Mouse (Mus musculus): Measurements from ENCODE around the gene Dus4l.
A peak's percentile ranks its signal among the peaks of the same experiment; 100 is the strongest.
"Not testable (repeated sequence)": the region's sequence is repeated elsewhere in the genome, so short reads cannot be mapped to it uniquely, and the experiment has no call there.

The Dus4l gene

GRCm38 (mm10) chr12:31654197-31654964 is at the start of gene Dus4l, which contains the start of gene Cog5:
Gene Dus4l (minus strand): TSS chr12:31654826.
Gene Cog5 (plus strand): TSS chr12:31654869.
- DNase-seq: peak; percentile 98 to 100

DNA sequence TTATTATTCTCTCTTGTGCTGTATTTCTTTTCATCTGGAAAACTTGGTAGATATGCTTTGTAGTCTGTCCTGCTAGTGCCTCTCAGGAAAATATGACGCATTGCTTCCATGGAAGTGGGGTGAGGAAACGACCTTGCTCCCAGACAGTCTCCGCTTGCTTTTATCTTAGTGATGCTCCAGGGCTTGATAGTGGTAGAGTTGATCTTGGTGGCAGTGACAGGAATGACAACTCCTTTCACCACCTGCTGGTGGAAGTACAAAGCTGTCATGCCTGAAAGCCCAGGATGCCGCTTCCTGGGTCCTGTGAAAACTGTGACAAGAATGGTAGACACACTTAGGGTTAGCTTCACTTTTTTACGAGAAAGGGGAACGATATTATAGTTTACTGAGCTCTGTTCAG is 49.3 kb upstream of the Dus4l start:
- DNase-seq: no peak

DNA sequence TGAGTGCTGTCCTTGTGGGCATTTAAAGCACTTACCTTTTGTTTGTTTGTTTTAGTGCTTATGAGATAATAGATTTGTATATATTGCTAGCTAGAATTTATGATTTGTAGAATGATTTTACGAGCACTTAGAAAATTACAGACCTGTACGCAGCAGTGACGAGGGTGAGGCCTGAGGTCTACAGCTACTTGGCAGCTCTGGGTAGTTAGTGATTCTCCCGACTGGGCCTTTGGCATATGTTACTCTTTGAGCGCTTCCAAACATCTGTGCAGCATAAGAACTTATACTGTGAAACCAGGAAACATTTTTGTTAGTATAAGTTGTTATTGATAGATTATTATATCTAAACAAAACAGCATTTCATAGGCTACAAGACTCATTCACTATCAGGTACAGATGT is 46.8 kb upstream of the Dus4l start:
- DNase-seq: no peak

DNA sequence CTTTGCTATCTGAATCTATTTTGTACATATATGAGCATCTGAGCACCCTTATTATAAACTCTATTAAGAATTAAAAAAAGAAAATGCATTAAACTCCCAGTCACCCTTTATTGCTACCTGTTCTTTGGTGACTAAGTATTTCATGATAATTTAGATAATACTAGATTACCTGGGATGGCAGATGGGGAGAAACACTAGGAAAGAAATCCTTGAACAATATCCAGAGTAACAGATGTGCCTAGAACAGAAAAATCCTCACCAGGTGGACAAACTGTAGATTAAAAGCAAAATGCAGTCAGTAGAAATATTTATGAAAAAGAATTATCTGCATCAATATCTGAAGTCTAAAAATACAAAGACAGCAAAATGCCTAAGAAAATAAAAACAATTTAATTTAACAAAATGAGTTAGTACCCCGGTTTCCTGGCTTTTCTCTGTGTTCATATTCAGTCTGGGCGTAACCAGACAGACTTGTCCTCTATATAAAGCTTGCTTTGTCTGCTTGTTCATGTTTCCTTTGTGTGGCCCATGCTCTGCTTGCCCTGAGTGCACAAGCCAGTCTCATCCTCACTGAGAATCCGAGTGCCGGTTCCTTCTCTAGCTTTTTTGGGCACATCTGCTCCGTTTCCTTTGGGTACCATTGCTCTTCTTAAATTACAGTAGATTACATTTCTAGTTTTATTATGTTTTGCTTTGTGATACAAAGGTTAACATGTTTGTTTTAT is 46.2 kb upstream of the Dus4l start:
- DNase-seq: no peak

GRCm38 (mm10) chr12:31693278-31693677 is 38.7 kb upstream of the Dus4l start:
- no peak for DNase-seq

- no peak for DNase-seq
These were observed 32.1 kb upstream of the Dus4l start for GRCm38 (mm10) chr12:31686679-31687078.

DNA sequence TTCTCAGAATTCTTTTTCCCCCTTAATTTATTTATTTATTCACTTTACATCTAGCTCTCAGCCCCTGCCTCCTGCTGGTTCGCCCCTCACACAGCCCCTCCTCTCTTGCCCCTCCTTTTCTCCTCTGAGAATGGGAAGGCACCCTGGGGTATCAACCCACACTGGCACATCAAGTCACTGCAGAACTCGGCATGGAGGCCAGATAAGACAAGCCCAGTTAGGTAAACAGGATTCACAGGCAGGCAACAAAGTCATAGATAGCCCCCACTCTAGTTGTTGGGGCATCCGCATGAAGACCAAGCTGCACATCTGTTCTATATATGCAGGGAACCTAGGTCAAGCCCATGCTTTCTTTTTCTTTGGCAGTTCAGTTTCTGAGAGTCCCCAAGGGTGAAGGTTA is 12.6 kb upstream of the Dus4l start:
- DNase-seq: no peak

DNA sequence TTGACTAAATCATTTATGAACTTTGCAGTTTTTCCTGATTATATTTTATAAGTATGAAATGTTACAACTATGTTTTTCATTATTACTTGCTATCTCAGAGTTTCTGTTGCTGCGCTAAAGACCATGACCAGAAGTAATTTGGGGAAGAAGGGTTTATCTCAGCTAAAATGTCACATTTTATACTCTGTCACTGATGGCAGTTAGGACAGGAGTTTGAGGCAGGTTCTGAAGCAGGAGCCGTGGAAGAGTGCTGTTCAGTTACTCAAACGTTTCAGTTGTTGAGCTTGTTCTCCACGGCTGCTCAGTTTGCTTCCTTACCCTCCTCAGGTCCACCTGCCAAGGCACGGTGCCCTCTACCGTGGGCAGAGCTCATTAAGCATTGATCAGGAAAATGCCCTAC is 11.4 kb upstream of the Dus4l start:
- no peak for DNase-seq

DNA sequence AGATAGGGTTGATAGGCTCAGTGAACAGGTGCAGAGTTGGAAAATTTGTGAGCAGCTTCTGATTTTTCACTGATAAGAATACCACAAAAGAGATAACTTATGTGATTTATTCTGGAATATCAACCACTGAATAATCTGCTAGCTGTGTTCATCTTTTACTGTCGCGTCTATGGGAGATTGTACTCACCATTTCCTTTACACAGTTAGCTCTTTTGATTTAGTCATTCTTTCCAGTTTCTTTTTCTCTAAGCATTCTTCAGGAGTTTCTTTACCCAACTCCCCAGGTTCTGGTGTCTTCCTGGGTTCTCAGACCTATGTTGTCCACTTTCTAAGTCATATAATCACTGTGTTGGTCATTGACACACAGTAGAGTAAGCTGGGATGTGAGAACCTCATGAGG is 2.2 kb upstream of the Dus4l start:
- DNase-seq: no peak

- no peak for DNase-seq
These were observed 395 bp upstream of the Dus4l start for GRCm38 (mm10) chr12:31654965-31655477.

- DNase-seq: no peak
These were observed 1.0 kb downstream of the Dus4l start for GRCm38 (mm10) chr12:31653611-31654010.

DNA sequence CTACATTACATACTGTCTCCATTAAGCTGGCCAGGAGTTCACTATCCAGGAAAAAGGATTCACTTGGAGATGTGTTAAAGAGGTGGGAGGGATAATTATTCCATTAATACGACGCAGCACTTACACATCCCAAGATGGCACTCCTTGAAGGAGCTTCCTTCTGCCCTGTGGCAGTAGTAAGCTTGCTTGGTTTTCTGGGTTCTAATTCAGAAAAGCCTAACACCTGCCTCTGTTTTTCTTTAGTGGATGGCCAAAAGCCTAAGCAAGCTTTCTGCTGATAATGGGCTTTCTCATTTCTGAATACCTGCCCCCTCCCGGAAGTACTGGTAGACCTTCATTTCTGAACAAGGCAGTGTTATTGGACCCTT is 19.4 kb downstream of the Dus4l start:
- no peak for DNase-seq

DNA sequence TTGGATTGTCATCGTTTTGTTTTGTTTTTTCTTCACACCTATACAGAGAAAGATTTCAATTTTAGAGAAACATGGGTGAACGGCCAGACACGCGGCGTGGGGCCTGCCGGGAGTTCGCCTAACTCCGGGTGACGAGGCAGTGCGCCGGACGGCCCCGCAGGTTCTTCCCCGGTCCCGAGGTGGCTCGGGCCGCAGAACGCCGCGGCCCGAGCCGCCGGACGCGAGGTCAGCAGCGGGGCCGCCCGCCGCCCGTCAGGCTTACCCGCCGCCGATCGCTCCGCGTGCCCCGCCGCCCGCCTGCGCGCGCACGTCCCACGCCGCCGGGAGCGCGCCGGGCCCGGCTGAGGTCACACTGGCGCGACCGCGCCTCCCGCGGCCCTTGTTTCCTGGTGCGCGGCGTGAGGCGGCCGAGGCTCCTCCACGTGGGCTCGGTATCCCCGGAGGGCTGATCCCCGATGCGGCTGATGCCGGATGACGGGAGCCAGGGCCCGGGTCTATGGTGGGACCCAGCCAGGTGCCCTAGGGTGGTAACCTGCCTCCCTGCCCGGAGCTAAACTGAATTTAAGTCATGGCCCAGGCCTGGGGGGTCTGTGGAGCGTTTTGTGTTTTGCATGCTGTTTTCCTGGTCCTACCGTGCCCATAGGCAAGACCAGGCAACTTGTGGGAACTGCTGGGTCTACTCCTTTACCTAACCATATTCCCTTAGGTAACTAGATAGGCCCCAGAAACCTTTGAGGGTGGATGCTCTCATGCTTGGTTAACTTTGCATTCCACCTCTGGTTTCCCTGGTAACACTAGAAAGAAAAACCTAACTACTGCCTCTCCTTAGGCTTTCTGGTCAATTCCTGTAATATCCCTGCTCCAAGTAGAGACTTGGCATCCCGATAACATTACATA is 20.0 kb downstream of the Dus4l start, which contains the start of gene Bcap29:
Gene Bcap29 (minus strand): TSS at position 316 of the 897 bp plus-strand sequence.
- peak; percentile 83 to 92 for DNase-seq

DNA sequence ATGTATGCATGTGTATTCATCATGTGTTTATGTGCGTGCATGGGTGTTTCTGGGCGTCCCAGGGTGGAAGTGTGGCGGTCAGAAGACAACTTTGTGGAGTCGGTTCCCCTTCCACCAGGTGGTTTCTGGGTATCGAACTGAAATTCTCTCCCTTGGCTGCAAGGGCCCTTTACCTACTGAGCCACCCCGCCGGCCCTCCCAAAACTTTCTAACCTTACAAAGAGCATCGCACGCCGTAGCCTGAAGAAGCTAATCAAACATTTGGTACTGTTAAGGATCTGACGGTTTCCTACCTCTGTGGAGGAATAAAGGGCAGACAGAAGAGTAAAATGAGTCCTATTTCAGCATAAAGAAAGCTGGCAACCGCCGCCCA is 20.7 kb downstream of the Dus4l start:
- DNase-seq: peak; percentile 43 to 52

GRCm38 (mm10) chr12:31628396-31628795 is 26.2 kb downstream of the Dus4l start:
- not testable (repeated sequence) for DNase-seq

GRCm38 (mm10) chr12:31625016-31625415 is 29.6 kb downstream of the Dus4l start:
- no peak for DNase-seq

DNA sequence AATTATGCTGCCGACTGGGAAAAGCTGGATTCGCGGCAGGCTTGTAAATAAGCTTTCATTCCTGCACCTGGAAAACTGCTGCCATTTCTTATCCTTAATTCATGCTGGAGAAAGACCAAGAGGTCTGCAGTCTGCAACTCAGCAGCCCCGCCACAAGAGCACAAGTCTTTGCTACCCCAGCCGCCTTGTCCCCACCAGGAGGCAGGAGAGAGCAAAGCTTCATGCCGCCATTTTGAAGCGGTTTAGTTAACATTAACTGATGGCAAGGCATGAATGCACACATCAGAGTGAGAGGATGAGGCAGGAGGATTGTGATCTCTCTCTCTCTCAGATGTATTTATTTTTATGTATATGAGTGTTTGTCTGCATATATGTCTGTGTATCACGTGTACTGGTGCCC is 34.5 kb downstream of the Dus4l start:
- DNase-seq: no peak

GRCm38 (mm10) chr12:31613353-31613752 is 41.3 kb downstream of the Dus4l start:
- DNase-seq: no peak

GRCm38 (mm10) chr12:31608138-31608537 is 46.5 kb downstream of the Dus4l start:
- DNase-seq: no peak

GRCm38 (mm10) chr12:31604894-31605293 is 49.7 kb downstream of the Dus4l start:
- peak in 1 of 2 experiments; percentile 26 for DNase-seq

DNA sequence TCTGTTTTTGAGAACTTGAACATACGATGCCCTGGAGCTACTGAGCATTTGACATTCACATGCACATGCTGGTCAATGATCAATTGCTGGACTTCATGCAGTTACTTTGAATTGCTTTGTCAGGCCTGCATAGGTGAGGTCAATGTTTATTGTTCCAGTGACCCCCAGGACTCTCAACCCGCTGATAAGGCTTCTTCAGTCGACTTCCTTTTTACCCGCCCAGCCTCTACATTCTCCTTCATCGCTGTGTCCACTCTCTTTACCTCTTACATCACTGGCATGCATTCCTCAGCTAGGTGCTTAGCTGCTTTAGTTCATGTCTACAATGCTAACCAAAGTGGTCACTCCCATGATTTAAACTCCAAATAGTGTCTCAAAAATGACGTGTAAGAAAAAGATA is 51.0 kb downstream of the Dus4l start:
- DNase-seq: no peak

- DNase-seq: no peak
These were observed 60.3 kb downstream of the Dus4l start for GRCm38 (mm10) chr12:31594296-31594695.

- DNase-seq: no peak
These were observed 62.6 kb downstream of the Dus4l start for GRCm38 (mm10) chr12:31592011-31592410.

Measured in cerebellum, postnatal 25 days (tissue).